Mouse (Mus musculus) heart, embryonic 15.5 days (tissue): ENCODE data around the gene Ttll9. TPM values are rescaled to one million over a fixed set of nuclear protein-coding genes. Genes with fewer than 3 reads are reported as not detected.

Experiments used
- ATAC-seq: fragments of 200-750 bp; cut with Nextera tagmentation; replicated peaks from 2 replicates; pipeline ENCODE4 v1.8.0; 2017; ENCODE audit warnings: low read depth, moderate TSS enrichment; ENCODE audit not compliant: insufficient number of reproducible peaks, insufficient read depth, low FRiP score
- H3K27ac ChIP-seq: fragments of 300-500 bp; sonication (generic); 2 replicates; pipeline ENCODE4 v1.5.1; 2015; ENCODE audit warnings: mild to moderate bottlenecking, inconsistent platforms
- H3K27me3 ChIP-seq: fragments of 300-500 bp; sonication (generic); 2 replicates; pipeline ENCODE4 v1.6.1; 2015; ENCODE audit warnings: inconsistent platforms
- H3K36me3 ChIP-seq: fragments of 300-500 bp; sonication (generic); 2 replicates; pipeline ENCODE4 v1.6.1; 2015; ENCODE audit warnings: mild to moderate bottlenecking, inconsistent platforms
- H3K4me1 ChIP-seq: fragments of 300-500 bp; sonication (generic); replicated peaks from 2 replicates; pipeline ENCODE4 v1.6.1; 2015; ENCODE audit warnings: inconsistent platforms
- H3K4me2 ChIP-seq: fragments of 300-500 bp; sonication (generic); 2 replicates; pipeline ENCODE4 v1.6.1; 2015; ENCODE audit warnings: inconsistent platforms, mild to moderate bottlenecking, moderate library complexity
- H3K4me3 ChIP-seq: fragments of 300-500 bp; sonication (generic); 2 replicates; pipeline ENCODE4 v1.5.1; 2015; ENCODE audit warnings: mild to moderate bottlenecking, inconsistent platforms
- H3K9ac ChIP-seq: fragments of 300-500 bp; sonication (generic); 2 replicates; pipeline ENCODE4 v1.6.1; 2015; ENCODE audit warnings: mild to moderate bottlenecking, inconsistent platforms
- H3K9me3 ChIP-seq: fragments of 300-500 bp; sonication (generic); replicated peaks from 2 replicates; pipeline ENCODE4 v1.6.1; 2016; ENCODE audit warnings: inconsistent platforms
- WGBS: fragments of 180-500 bp; shearing (Covaris S2); methylation state at CpG from one replicate; pipeline ENCODE4 v1.1.7; 2015; ENCODE audit warnings: mixed read lengths; 5-methylcytosine and 5-hydroxymethylcytosine counted together
- polyA plus RNA-seq: library from polyadenylated mRNA; unstranded; fragments of >200 nt; fragmentation: Nextera tagmentation; extraction: Ambion mirVana; gene quantifications from 2 replicates; pipeline ENCODE4 v1.2.1, GENCODE M21; 2015

The Ttll9 gene
- polyA plus RNA-seq, 1 experiment from 2014 or later: 0.26 TPM

GRCm38 (mm10) chr2:152976991-152977390, 14.7 kb downstream of the Ttll9 start:
- ATAC-seq: no peak
- Histone ChIP-seq H3K4me1 (no peaks in the 10 kb centered on the region), H3K4me3 (no peak overlapping the region), H3K9ac (no peak overlapping the region), H3K27me3 (no peaks in the 10 kb centered on the region), H3K9me3 (no peaks in the 10 kb centered on the region), H3K4me2 (no peak overlapping the region), H3K36me3 (no peaks in the 10 kb centered on the region), H3K27ac (no peak overlapping the region)
- 59% methylated on average over 3 of the region's 3 CpGs for WGBS

- Histone ChIP-seq H3K27ac (no peak overlapping the region), H3K4me1 (no peaks in the 10 kb centered on the region), H3K4me2 (no peak overlapping the region), H3K9ac (no peak overlapping the region), H3K36me3 (no peaks in the 10 kb centered on the region), H3K27me3 (peaks cover 7% of the 10 kb centered on the region), H3K9me3 (no peaks in the 10 kb centered on the region), H3K4me3 (no peak overlapping the region)
- ATAC-seq: no peak
- WGBS: 44% methylated on average over 1 of the region's 1 CpGs
Observed at GRCm38 (mm10) chr2:152985582-152985981, 23.3 kb downstream of the Ttll9 start.

GRCm38 (mm10) chr2:152991529-152991928, 29.2 kb downstream of the Ttll9 start:
- peaks cover 3% of the 10 kb centered on the region; the same call in 1 of the 2 replicates for H3K27me3 ChIP-seq
- 65% methylated on average over 9 of the region's 9 CpGs for WGBS

GRCm38 (mm10) chr2:152997046-152997445, 34.8 kb downstream of the Ttll9 start:
- no peak for ATAC-seq
- 59% methylated on average over 4 of the region's 4 CpGs for WGBS

More at GRCm38 (mm10) chr2:152991529-152991928, 29.2 kb downstream of the Ttll9 start:
- Histone ChIP-seq H3K27ac (no peak overlapping the region), H3K4me1 (no peaks in the 10 kb centered on the region), H3K36me3 (no peaks in the 10 kb centered on the region), H3K9me3 (no peaks in the 10 kb centered on the region), H3K4me2 (no peak overlapping the region), H3K9ac (no peak overlapping the region), H3K4me3 (no peak overlapping the region)
- ATAC-seq: no peak

GRCm38 (mm10) chr2:153002492-153003248, 40.4 kb downstream of the Ttll9 start:
- Histone ChIP-seq H3K36me3 (peaks cover 4% of the 10 kb centered on the region; the same call in 1 of the 2 replicates), H3K27ac (no peak overlapping the region), H3K9ac (no peak overlapping the region), H3K27me3 (peaks cover 2% of the 10 kb centered on the region; the same call in 1 of the 2 replicates), H3K4me2 (no peak overlapping the region), H3K4me1 (no peaks in the 10 kb centered on the region), H3K4me3 (no peak overlapping the region), H3K9me3 (no peaks in the 10 kb centered on the region)
- no peak for ATAC-seq
- WGBS: 67% methylated on average over 15 of the region's 15 CpGs

More at GRCm38 (mm10) chr2:152997046-152997445, 34.8 kb downstream of the Ttll9 start:
- no peaks in the 10 kb centered on the region for H3K9me3 ChIP-seq
- 0 out of 2 replicates have a peak, but pooled peaks cover 2% of the 10 kb centered on the region for H3K27me3 ChIP-seq
- H3K4me3 ChIP-seq: no peak overlapping the region
- no peaks in the 10 kb centered on the region for H3K4me1 ChIP-seq
- H3K27ac ChIP-seq: no peak overlapping the region
- H3K4me2 ChIP-seq: no peak overlapping the region
- H3K36me3 ChIP-seq: no peaks in the 10 kb centered on the region
- H3K9ac ChIP-seq: no peak overlapping the region

- no peak overlapping the region for H3K4me3 ChIP-seq
- 56% methylated on average over 13 of the region's 13 CpGs for WGBS
- no peak overlapping the region for H3K9ac ChIP-seq
- no peaks in the 10 kb centered on the region for H3K4me1 ChIP-seq
- no peak overlapping the region for H3K4me2 ChIP-seq
- H3K9me3 ChIP-seq: no peaks in the 10 kb centered on the region
- ATAC-seq: no peak
- H3K27me3 ChIP-seq: peaks cover 2% of the 10 kb centered on the region; the same call in 1 of the 2 replicates
- no peak overlapping the region for H3K27ac ChIP-seq
- H3K36me3 ChIP-seq: peaks cover 16% of the 10 kb centered on the region; the same call in 1 of the 2 replicates
Observed at GRCm38 (mm10) chr2:153003681-153004338, 41.5 kb downstream of the Ttll9 start.

- H3K4me2 ChIP-seq: no peak overlapping the region
- no peak overlapping the region for H3K9ac ChIP-seq
- no peak for ATAC-seq
- no peaks in the 10 kb centered on the region for H3K9me3 ChIP-seq
- WGBS: 82% methylated on average over 3 of the region's 3 CpGs
- H3K4me1 ChIP-seq: no peaks in the 10 kb centered on the region
- no peak overlapping the region for H3K27ac ChIP-seq
- H3K36me3 ChIP-seq: peaks cover 36% of the 10 kb centered on the region; the same call in 1 of the 2 replicates
- H3K4me3 ChIP-seq: no peak overlapping the region
- peaks cover 2% of the 10 kb centered on the region; the same call in 1 of the 2 replicates for H3K27me3 ChIP-seq
Observed at GRCm38 (mm10) chr2:153005981-153006380, 43.7 kb downstream of the Ttll9 start.

GRCm38 (mm10) chr2:153009192-153009973, 47.1 kb downstream of the Ttll9 start:
- Histone ChIP-seq H3K9me3 (no peaks in the 10 kb centered on the region), H3K9ac (no peak overlapping the region), H3K36me3 (peaks cover 56% of the 10 kb centered on the region; the same call in 1 of the 2 replicates), H3K4me2 (no peak overlapping the region), H3K27ac (no peak overlapping the region), H3K4me1 (peaks cover 7% of the 10 kb centered on the region), H3K27me3 (no peaks in the 10 kb centered on the region), H3K4me3 (no peak overlapping the region)
- 83% methylated on average over 12 of the region's 12 CpGs for WGBS
- ATAC-seq: no peak

- peak overlapping the region; percentile 90 for H3K4me2 ChIP-seq
- H3K4me1 ChIP-seq: peaks cover 11% of the 10 kb centered on the region
- H3K4me3 ChIP-seq: peak overlapping the region; percentile 98
- ATAC-seq: no peak
- H3K27me3 ChIP-seq: peaks cover 18% of the 10 kb centered on the region; the same call in 1 of the 2 replicates
- H3K9me3 ChIP-seq: no peaks in the 10 kb centered on the region
- H3K36me3 ChIP-seq: peaks cover 39% of the 10 kb centered on the region; the same call in 1 of the 2 replicates
- WGBS: 87% methylated on average over 11 of the region's 11 CpGs
- no peak overlapping the region for H3K9ac ChIP-seq
- H3K27ac ChIP-seq: no peak overlapping the region
Observed at GRCm38 (mm10) chr2:153013724-153014515, 51.6 kb downstream of the Ttll9 start.

GRCm38 (mm10) chr2:153014758-153015593, 52.7 kb downstream of the Ttll9 start, which contains the start of gene Pdrg1:
Gene Pdrg1 (minus strand): TSS chr2:153015427.
- Histone ChIP-seq H3K4me1 (peaks cover 11% of the 10 kb centered on the region), H3K36me3 (peaks cover 29% of the 10 kb centered on the region; the same call in 1 of the 2 replicates), H3K27ac (0 out of 2 replicates have a peak within 1 kb of the TSS, but pooled peaks have one; percentile 33), H3K4me2 (peak within 1 kb of the TSS; percentile 90), H3K9me3 (no peaks in the 10 kb centered on the region), H3K9ac (peak within 1 kb of the TSS; percentile 88), H3K4me3 (peak within 1 kb of the TSS; percentile 98), H3K27me3 (peaks cover 25% of the 10 kb centered on the region; the same call in 1 of the 2 replicates)
- under 1% methylated on average over 54 of the region's 54 CpGs for WGBS
- peak; percentile 91 for ATAC-seq
